Mouse (Mus musculus): ENCODE results near the gene Ccdc141.

The Ccdc141 gene

DNA sequence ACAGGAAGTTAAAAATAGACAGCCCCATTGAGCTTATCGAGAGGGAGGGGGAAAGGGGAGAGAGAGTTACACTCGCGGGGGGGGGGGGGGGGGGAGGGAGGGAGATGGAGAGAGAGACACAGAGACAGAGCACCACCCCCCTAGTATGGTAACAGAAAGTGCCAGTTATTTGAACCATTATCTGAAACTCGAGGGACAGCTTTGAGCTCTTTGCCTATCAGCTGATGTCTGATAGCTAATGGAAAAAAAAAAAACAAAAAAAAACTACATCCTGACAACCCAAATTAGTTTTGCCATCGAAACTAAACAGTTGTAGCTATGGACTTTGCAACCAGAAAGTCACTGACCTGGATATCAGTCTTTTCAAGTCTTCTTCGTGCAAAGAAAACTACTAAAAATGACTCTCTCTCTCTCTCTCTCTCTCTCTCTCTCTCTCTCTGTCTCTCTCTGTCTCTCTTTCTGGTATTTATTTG is at the start of gene Ccdc141:
TSS of gene Ccdc141 (minus strand) at position 4 of the 473 bp plus-strand sequence.
- DNase-seq = no peak

DNA sequence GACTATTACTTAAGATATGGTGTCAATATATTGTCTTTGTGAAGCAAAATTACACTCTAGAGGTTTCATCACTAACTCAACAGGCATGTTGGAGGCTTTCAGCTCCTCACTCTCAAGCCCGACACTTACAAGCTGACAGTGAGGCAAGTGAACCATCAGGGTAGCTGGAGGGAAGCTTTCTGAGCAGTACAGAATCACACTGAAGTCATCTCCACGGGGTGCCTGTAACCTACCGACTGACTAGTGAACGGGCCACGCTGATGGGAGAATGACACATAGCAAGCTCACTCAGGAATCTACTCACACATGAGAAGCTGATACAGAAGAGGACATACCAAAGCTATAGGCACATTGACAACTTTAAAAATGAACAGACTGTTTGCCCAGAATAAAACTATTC is 42.4 kb upstream of the Ccdc141 start:
- DNase-seq = no peak

DNA sequence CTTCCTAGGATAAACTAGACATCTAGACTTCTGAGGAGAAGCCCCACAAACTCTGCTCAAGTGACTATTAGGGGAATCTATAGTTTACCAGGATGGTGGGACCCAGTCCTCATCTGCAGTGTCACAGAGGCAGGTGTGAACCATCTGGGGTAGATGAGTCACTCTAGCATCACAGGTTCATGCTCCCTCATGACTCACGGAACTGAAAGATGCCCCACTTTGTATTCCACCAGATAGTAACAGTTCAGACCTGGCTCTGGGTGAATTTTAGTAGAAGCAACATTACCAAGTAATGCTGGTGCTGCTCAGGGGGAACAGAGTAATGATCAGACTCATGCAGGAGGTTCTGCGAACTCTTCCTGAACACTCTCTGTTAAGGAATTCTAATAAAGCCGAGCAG is 36.5 kb upstream of the Ccdc141 start:
- no peak for DNase-seq

DNA sequence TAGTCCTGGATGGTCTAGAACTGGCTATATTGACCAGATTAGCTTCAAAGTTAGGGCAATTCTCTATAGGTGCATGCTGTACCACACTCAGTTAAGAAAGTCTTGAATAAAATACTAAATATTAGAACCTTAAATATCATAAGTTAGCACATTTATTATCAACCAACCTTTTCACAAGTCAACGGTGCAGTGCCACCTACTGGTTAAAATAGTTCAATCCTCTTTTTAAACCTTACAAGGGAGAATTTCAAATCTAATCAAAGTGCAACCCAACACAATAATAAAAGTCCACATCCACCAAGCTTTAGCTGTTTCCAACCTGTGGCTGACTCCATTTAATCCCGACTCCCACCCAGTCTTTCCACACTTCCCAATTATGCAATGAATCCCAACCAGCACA is 33.5 kb upstream of the Ccdc141 start:
- DNase-seq = peak; percentile 27 to 62

DNA sequence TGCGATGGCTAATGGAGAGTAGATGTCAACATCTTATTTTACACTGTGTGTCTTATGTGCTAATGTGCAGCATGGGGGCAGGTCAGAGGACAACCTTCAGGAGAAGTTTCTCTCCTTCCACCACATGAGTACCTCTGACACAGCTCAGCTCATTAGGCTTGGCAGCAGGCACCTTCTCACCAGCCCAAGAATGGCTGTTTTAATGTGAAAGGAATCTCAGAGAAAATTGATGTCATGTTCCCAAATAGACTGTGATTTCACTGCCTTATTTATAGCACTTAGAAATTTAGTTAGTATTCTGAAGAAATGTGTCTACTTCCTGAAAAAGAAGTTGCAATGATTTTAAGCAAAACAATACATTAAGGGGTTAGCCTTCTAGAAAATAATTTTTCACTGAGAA is 31.5 kb upstream of the Ccdc141 start:
- DNase-seq = no peak

DNA sequence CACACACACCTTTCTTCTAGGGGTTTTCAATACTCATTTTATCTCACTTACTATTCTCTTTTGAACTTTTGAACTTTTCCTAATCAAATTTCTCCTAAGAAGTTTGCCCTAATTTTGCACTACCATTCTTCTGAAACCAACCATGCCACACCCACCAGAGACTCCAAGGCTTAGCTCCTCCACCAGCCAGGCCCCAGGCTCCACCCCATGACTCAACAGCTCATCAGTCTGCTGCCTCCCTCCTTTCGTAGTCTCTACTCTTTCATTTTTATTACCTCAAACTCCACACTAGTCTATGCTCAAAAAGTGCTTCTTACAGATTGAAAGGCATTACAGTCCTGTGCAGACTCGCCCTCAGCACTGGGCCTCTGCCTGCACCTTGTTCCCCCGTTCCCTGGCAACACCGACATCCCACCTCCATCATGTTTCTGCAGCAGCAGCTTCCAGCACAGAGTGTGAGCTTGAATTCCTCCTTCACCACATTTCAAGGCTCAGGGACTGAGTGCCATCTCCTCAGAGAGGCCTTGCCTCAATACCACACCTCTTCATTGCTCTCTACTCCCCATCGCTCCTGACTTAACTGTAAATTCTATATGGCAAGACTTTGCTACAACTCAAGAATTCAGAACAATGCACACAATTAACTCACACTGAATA is 30.6 kb upstream of the Ccdc141 start:
- DNase-seq = no peak

DNA sequence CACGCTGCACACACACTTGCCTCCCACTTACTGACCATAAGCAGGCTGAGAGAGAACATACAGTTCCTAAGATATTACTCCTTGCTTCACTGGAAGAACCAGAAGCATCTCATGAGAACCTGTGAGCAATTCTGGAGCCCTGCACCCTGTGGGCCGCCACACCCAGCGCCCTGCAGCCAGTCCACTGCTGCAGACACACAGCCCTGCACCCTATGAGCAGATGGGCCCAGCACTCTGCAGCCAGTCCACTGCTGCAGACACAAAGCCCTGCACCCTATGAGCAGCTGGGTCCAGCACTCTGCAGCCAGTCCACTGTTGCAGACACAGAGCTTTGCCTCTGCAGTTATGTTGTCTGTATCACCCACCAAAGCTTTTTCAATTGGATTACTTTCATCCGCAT is 29.9 kb upstream of the Ccdc141 start:
- no peak for DNase-seq

DNA sequence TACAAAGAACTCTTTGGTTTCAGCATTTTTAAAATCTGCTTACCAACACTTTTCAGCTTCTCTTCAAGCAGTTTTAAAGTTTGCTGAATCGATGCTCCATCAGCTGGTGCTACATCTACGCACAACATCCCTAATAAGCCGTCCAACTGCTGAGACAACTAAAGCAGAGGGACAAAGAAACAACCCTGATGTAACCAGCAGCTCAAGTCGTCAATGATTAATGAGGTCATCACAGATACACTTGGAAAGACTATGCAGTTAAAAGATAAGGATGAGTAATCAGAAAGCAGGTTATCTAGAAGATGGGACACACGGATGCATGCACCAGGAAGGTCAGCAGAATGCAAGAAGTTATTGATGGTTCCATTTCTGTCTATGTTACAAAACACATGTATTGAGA is 27.8 kb upstream of the Ccdc141 start:
- DNase-seq = no peak

DNA sequence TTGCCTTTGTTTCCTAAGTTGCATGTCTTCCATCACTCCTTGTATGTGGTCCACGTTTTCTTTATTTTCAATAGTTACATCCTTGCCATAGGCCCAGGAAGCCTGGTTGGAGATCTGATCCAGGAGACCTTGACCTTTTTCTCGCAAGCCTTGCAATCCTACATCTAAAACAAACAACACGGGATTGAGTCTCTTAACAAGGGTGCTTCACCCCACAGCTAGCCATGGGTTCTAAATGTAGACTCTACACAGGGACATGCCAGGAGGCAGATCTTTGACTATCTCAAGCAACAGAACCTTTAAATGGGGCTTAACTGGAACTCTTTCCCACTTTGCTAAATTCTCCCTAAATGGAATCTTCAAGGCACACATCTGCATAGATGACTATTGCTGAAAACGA is 26.4 kb upstream of the Ccdc141 start:
- DNase-seq = no peak

DNA sequence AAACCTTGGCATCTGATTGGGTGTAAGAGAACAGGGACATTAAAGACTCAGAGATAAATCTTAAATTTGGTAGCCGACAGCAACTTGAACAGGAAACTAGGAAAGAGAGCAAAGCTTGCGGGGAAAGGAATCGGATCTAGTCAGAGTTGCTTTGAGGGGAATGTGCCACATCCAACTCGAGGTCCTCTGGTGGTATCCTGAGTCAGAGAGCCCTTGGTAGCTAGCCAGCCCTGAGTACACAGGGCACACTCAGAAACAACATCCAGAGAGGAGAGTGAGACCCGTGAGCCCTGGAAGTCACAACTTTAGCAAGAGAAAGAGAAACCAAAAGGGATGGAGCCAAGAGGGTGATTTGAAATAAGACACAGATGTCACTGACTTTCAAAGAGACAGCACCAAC is 24.6 kb upstream of the Ccdc141 start:
- no peak for DNase-seq

DNA sequence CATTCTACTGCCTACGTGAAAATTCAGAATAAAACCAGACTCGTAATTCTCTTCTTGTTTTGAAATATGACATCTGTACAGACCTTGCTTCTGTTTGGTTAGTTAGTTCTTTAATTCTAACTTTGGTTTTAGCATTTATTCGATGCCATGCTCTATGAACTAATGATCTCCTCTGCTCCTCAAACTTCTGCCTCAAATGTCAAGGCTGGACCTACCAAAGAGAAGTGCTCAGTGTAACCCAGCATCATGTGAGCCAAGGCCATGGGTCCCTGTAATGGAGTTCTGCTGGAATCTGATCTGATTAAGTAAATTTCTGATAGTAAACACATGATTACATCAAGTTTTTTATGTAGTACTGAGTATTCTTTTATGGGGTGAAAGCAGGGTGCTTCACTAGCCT is 21.4 kb upstream of the Ccdc141 start:
- no peak for DNase-seq

DNA sequence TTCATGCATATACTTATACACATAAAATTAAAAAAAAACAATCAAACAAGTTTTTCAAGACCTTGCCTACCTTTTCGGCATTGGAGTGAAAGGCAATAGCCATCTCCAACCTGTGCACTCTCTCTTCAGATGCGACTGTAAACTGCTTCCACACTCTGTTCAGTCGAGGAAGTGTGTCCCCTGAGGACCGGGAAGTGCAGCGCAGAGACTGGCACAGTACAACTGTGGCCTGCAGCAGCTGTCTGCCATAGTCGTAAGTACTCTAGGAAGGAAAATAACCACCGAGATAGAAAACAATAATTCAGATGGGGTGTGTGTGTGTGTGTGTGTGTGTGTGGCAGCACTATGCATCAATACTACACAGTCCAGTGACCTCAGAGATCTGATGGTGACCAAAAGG is 20.5 kb upstream of the Ccdc141 start:
- DNase-seq = no peak

DNA sequence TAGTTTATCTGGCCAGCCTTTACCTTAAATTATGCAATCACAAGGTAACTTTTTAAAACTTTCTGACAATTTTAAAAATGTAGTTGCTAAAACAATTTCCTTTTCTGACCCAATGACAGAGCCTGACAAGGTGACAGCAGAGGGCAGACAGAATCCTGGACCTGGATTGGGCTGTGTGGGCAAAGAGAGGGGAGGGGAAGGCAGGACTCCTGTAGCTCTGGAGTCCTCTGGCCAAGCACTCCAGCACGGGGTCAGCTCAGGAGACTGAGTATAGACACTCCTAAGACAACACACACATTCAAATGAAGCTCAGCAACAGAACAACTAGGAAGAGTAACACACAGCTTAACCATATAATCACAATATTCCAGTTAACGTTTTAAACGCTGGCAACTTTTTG is 19.9 kb upstream of the Ccdc141 start:
- DNase-seq = no peak

DNA sequence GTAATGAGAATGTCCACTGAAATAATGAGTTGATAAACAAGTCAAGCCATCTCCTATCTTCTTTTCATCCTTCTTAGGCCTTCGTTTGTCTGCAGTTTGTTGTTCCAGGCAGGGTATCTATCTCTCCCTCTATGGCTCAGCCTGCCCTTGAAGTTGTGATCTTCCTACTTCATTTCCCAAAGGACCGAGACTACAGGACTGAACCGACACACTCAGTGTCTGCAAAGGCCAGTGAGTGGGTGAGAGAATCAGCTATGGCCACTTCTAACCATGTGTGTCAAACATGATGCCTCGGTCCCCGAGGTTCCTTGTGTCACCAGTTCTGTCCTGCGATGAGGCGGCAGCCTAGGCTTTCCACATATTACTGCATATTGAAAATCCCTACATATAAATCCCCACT is 19.2 kb upstream of the Ccdc141 start:
- DNase-seq = no peak

DNA sequence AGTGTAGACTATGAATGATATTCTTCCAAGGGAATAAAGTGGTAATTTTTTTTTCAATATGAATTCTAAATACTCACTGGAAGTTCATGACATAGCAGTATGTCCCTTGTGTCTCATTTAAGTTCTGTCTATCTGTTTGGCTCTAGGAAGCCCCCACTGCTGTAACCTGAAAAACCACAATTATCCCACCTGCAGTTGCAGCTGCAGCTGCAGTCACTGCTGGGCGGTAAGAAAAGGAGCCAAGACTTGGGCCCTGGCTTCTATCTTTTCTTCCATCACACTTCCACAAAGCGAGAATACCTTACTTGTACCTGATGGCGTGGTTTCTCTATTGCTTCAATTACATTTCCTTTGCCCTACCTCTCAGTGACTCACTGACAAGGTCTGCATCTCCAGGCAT is 17.1 kb upstream of the Ccdc141 start:
- DNase-seq = no peak

DNA sequence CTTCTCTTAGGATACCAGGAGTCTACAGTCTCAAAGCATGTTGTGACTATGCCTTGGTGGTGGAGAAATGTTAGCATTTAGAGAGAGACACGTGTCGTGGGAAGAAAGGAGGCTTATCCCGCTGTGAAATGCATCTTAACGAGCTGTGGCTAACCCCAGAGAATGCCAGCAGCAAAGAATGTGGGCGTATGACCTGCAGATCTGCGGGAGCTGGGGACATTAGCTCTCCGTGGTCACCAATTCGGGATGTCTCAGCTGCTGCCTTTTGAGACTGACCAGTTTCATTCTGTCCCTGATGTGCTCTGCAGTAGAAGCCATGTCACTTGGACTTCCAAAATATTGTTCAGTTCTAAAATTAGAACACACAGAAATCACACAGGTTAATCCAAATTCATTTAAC is 16.5 kb upstream of the Ccdc141 start:
- DNase-seq = no peak

DNA sequence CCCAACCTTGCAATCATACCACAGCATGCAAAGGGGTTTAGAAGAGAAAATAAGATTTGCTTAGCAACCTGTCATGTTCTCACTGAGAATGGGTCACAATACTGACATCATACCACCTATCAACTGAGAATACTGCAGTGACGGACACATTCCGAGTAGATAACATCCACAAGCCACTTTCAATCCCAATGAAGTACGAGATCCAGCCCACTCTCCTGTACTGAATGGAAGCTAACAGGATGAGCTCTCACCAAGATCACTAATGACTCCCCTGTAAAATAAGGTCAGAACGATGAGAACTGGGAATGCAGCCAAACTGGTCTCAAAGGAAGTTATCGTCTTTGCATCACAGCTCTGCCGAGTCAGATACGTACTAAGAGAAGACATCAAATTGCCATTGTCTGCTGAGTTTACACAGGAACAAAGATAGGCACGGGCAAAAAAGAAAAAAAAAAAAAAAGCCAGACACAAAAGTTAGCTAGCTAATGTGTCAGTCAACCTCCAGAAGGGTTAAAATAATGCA is 13.7 kb upstream of the Ccdc141 start:
- DNase-seq = peak; percentile 35 to 36

DNA sequence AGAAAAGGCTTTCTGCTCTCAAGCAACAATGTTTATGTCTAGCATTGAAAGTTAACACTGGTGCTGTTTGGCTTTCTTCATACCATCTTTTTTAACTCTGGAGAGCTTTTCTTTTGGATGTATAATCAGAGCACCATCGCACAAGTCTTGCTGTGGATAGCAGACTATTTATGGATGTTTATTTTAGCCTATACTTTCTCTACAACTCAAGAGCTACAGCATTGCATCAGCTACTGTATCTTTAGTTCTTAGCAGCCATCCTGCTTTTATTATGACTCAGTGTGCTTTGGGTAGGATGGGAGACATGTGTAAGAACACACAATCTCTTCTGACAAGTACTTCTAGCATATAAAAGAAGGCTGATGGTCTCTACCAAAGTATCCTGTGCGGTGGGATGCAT is 13.2 kb upstream of the Ccdc141 start:
- no peak for DNase-seq

DNA sequence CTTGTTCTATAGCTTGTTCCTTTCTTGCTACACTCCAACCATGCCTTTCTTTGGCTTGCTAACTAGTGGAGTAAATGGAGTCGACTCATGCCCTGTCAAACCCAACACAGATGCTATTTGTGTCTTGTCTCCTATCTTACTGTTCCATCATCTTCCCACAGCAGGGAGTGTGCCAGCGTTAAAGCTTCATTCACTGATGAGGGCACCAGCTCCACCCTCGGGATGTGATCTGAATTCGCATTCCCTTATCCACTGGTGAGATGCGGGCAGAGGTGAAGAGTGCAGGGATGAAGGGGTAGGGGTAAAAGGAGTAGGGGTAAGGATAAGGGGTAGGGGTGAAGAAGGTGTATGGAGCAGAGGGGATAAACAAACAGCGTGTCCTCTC is 12.6 kb upstream of the Ccdc141 start:
- no peak for DNase-seq

DNA sequence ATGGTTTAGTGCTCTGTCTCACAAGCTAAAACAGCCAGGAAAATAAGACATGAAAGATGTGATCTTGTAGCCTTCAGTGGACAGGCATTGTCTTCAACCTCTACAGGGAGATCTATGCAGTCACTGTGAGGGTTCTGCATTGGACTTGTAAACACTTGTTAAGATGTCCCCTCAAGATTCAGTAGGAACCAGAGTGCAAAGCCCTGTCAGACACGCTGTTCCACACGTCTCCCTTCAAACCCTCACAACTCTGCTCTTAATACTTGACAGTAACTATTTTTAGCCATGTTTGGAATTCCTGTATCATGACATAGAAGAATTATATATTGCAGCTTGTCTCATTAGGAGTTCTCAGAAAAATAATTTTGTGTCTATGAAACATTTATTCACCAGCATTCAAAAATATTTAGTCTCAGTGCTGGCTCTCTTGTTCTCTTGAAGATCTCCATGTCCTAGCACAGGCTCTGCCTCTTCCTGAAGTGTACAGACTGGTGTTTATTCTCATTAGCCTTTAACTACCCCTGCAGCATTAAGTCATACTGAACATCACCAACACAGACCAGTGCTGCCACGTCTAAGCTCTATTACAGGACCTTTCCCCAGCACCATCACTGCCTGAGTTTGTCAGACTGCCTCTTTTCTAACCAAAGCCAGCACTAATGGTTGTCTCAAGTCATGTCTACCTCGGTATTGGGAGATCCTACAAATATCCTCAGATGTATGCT is 12.0 kb upstream of the Ccdc141 start:
- DNase-seq = no peak

DNA sequence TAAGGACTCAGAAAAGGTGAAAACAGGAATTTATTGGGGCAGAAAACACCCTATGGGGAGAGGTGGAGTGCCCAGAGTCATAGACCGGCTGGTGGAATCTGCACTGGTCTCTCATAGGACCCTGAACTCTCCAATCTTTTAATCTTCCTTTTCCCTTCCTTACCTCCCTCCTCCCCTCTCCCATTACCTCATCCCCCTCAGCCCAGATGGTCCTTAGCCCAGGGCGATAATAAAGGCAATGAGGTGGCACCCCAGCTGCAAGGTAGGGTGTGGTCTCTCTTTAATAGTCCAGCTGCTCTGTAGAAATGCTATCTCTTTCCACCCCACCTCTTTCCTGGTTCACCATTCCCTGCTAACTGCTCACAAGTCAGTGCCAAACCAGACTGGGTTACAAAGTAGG is 7.0 kb upstream of the Ccdc141 start:
- DNase-seq = no peak

DNA sequence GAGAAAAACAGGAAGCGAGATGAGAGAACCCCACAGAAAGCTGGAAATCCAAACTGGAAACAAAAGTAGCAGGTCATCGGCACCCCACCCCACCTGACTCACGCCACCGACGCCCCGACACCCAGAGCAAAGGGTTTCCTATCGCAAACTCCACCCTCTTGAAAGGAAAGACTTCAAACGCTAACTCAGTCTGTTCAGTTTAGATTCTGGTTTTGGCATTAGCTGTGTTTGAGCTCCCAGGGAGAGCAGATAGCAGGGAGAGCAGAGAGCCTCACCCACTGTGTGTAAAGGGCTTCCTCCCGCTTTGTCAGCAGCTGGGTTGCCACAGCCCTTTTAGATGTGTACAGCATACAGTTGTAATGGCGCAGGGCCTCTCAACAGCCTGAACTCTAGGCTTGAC is 6.0 kb upstream of the Ccdc141 start:
- no peak for DNase-seq

DNA sequence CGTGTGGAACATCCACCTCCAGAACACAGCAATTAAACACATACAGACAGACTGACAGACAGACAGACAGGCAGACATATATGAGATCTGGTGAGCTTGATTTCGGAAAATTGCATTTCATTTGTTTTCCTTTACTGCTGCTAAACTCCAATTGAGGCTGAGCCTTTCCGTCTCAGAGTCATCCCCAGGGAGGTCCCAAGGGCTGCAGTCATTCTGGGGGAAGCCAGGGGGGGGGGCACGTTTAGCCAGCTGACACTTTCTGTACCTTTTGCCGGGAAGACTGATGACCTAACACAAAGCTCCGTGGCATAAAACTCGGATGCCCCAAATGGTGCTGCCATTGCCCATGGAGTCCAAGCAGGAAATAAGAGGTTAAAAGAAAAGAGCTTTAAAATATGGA is 5.0 kb upstream of the Ccdc141 start:
- DNase-seq = no peak

DNA sequence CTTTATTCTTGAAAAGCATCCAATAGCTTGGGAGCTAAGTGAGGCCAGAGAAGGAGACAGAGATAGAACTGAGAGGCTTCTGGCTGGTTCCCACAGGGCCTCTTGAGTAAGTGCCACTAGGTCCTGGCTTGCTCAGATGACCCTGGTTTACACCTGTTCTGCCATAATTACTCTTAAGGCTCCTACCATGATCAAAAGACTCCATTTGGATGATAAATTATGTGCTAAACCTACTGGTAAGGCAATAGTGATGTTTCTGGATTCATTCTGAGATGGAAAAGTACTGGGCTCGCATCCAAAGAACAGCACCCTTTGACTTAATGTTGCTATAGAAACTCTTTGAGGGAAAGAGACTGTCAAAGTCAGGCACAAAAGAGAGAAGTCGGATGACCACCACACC is 3.9 kb upstream of the Ccdc141 start:
- peak; percentile 19 to 21 for DNase-seq

DNA sequence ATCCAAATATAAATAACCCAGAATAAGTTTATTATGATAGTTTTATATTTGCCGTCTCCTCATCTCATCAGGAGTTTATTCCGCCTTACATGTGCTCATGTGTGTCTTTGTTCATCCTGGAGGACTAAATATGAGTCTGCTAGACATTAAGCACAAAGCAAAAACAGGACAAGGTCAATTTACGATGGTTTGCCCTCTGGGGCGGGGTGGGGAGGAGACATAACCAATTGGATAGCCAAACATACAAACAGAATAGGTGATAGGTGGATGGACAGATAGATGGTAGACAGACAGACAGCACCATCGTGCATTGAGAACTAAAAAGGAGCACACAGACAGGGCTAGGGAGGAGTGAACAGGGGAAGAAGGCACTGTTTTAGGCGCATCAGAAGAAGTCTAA is 3.4 kb upstream of the Ccdc141 start:
- no peak for DNase-seq
